Mouse (Mus musculus): ENCODE measurements around the gene Fbxo47. TPM values are rescaled to one million over a fixed set of nuclear protein-coding genes. Genes with fewer than 3 reads are reported as not detected.

Gene Fbxo47
- polyA plus RNA-seq, 1 experiment from 2014 or later: 0.71 TPM

- 81% methylated on average over 7 of the region's 7 CpGs for WGBS
- peaks cover 76% of the 10 kb centered on the region for H3K36me3 ChIP-seq
Measured at GRCm38 (mm10) chr11:97826414-97826813, 57.5 kb downstream of the Fbxo47 start.

DNA sequence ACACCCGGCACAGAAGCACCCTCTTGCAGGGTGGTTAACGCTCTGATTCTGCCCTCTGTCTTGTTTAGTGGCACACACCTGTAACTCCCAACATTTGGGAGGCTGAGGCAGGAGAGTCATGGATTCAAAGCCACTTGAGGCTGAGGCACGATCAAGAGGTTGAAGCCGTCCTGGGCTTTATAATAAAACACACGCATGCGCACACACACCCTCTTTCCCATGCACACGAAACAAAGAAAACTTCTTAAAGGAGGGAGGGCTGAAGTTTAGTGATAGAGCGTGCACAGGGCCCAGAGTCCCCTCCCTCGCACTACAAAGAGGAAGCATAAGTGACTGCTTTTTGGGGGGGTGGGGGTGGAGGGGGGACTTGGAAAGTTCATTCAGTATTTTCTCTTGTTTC is 58.0 kb downstream of the Fbxo47 start:
- no peak overlapping the region for H3K27ac ChIP-seq
- no peaks in the 10 kb centered on the region for H3K9me3 ChIP-seq
- H3K27me3 ChIP-seq: no peaks in the 10 kb centered on the region
- H3K4me1 ChIP-seq (replicated peaks): peaks cover 17% of the 10 kb centered on the region
- peaks cover 81% of the 10 kb centered on the region for H3K36me3 ChIP-seq
- no peak overlapping the region for H3K4me2 ChIP-seq
- no peak for ATAC-seq (ENCODE audit: low FRiP score)
- no peak overlapping the region for H3K4me3 ChIP-seq
- 81% methylated on average over 9 of the region's 9 CpGs for WGBS
- H3K9ac ChIP-seq: no peak overlapping the region

More at GRCm38 (mm10) chr11:97826414-97826813, 57.5 kb downstream of the Fbxo47 start:
- Histone ChIP-seq H3K9ac (no peak overlapping the region), H3K4me2 (no peak overlapping the region), H3K27ac (0 out of 2 replicates have a peak overlapping the region, but pooled peaks have one; percentile 5), H3K4me1 (replicated peaks) (peaks cover 15% of the 10 kb centered on the region), H3K4me3 (no peak overlapping the region), H3K9me3 (no peaks in the 10 kb centered on the region), H3K27me3 (no peaks in the 10 kb centered on the region)
- ATAC-seq (ENCODE audit: low FRiP score): no peak

GRCm38 (mm10) chr11:97825295-97825694 is 58.7 kb downstream of the Fbxo47 start:
- no peaks in the 10 kb centered on the region for H3K9me3 ChIP-seq
- peaks cover 18% of the 10 kb centered on the region for H3K4me1 ChIP-seq (replicated peaks)
- no peak for ATAC-seq (ENCODE audit: low FRiP score)
- H3K27ac ChIP-seq: 0 out of 2 replicates have a peak overlapping the region, but pooled peaks have one; percentile 23
- no peak overlapping the region for H3K4me2 ChIP-seq
- H3K36me3 ChIP-seq: peaks cover 86% of the 10 kb centered on the region
- H3K27me3 ChIP-seq: no peaks in the 10 kb centered on the region
- no peak overlapping the region for H3K9ac ChIP-seq
- no peak overlapping the region for H3K4me3 ChIP-seq
- WGBS: 92% methylated on average over 10 of the region's 10 CpGs

- 0 out of 2 replicates have a peak overlapping the region, but pooled peaks have one; percentile 23 for H3K27ac ChIP-seq
- 76% methylated on average over 6 of the region's 6 CpGs for WGBS
- no peak for ATAC-seq (ENCODE audit: low FRiP score)
- H3K4me3 ChIP-seq: no peak overlapping the region
- H3K27me3 ChIP-seq: no peaks in the 10 kb centered on the region
- no peaks in the 10 kb centered on the region for H3K9me3 ChIP-seq
- H3K9ac ChIP-seq: no peak overlapping the region
- H3K4me2 ChIP-seq: no peak overlapping the region
- peaks cover 85% of the 10 kb centered on the region for H3K36me3 ChIP-seq
- H3K4me1 ChIP-seq (replicated peaks): peaks cover 18% of the 10 kb centered on the region
Measured at GRCm38 (mm10) chr11:97824895-97825294, 59.1 kb downstream of the Fbxo47 start.

DNA sequence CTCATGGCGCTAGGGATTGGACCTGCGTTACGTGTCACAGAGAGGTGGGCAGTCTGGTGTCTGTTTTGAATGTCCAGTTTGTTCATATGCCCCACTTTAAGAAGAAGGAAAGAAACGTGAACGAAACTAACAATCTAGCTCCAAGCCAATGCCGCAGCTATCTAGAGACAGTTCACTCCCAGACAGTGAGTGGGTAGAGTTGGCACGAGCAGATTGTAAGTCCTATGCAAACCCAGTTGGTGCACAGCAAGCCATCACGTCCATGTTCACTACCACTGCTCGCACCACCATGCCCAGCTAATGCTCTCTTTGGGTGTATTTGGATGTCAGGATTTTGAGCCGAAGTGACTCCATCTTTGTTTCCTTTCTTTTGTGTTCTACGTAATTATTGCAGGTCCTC is 59.8 kb downstream of the Fbxo47 start:
- Histone ChIP-seq H3K4me3 (no peak overlapping the region), H3K27ac (no peak overlapping the region), H3K36me3 (peaks cover 83% of the 10 kb centered on the region), H3K9me3 (no peaks in the 10 kb centered on the region), H3K9ac (no peak overlapping the region), H3K4me2 (no peak overlapping the region), H3K27me3 (no peaks in the 10 kb centered on the region), H3K4me1 (replicated peaks) (peaks cover 21% of the 10 kb centered on the region)
- 95% methylated on average over 11 of the region's 11 CpGs for WGBS
- no peak for ATAC-seq (ENCODE audit: low FRiP score)

GRCm38 (mm10) chr11:97822840-97823603 is 60.9 kb downstream of the Fbxo47 start:
- no peak overlapping the region for H3K27ac ChIP-seq
- no peaks in the 10 kb centered on the region for H3K27me3 ChIP-seq
- no peaks in the 10 kb centered on the region for H3K9me3 ChIP-seq
- no peak for ATAC-seq (ENCODE audit: low FRiP score)
- 72% methylated on average over 20 of the region's 20 CpGs for WGBS
- no peak overlapping the region for H3K4me3 ChIP-seq
- 0 out of 2 replicates have a peak overlapping the region, but pooled peaks have one; percentile 8 for H3K9ac ChIP-seq
- H3K36me3 ChIP-seq: peaks cover 83% of the 10 kb centered on the region
- peaks cover 32% of the 10 kb centered on the region for H3K4me1 ChIP-seq (replicated peaks)
- no peak overlapping the region for H3K4me2 ChIP-seq

- Histone ChIP-seq H3K4me1 (replicated peaks) (peaks cover 45% of the 10 kb centered on the region), H3K4me3 (no peak overlapping the region), H3K36me3 (peaks cover 82% of the 10 kb centered on the region), H3K27ac (no peak overlapping the region), H3K27me3 (no peaks in the 10 kb centered on the region), H3K9ac (no peak overlapping the region), H3K4me2 (no peak overlapping the region), H3K9me3 (no peaks in the 10 kb centered on the region)
- no peak for ATAC-seq (ENCODE audit: low FRiP score)
- 94% methylated on average over 8 of the region's 8 CpGs for WGBS
Measured at GRCm38 (mm10) chr11:97821401-97822064, 62.4 kb downstream of the Fbxo47 start.

GRCm38 (mm10) chr11:97820840-97821239 is 63.1 kb downstream of the Fbxo47 start:
- peaks cover 82% of the 10 kb centered on the region for H3K36me3 ChIP-seq
- ATAC-seq (ENCODE audit: low FRiP score): no peak
- H3K4me1 ChIP-seq (replicated peaks): peaks cover 51% of the 10 kb centered on the region
- H3K9ac ChIP-seq: no peak overlapping the region
- H3K27ac ChIP-seq: no peak overlapping the region
- WGBS: 69% methylated on average over 4 of the region's 4 CpGs
- H3K4me2 ChIP-seq: no peak overlapping the region
- no peaks in the 10 kb centered on the region for H3K9me3 ChIP-seq
- H3K27me3 ChIP-seq: no peaks in the 10 kb centered on the region
- H3K4me3 ChIP-seq: no peak overlapping the region

GRCm38 (mm10) chr11:97819923-97820322 is 64.0 kb downstream of the Fbxo47 start:
- Histone ChIP-seq H3K36me3 (peaks cover 80% of the 10 kb centered on the region), H3K9me3 (no peaks in the 10 kb centered on the region), H3K9ac (no peak overlapping the region), H3K4me1 (replicated peaks) (peaks cover 57% of the 10 kb centered on the region), H3K27me3 (no peaks in the 10 kb centered on the region), H3K4me2 (no peak overlapping the region), H3K4me3 (no peak overlapping the region), H3K27ac (peak overlapping the region; percentile 12; the same call in 1 of the 2 replicates)
- WGBS: 81% methylated on average over 5 of the region's 5 CpGs
- no peak for ATAC-seq (ENCODE audit: low FRiP score)

GRCm38 (mm10) chr11:97819102-97819501 is 64.9 kb downstream of the Fbxo47 start:
- Histone ChIP-seq H3K9ac (peak overlapping the region; percentile 61), H3K4me1 (replicated peaks) (peaks cover 57% of the 10 kb centered on the region)
- WGBS: 61% methylated on average over 4 of the region's 4 CpGs

GRCm38 (mm10) chr11:97818571-97818970 is 65.4 kb downstream of the Fbxo47 start:
- ATAC-seq (ENCODE audit: low FRiP score): peak; percentile 78

More at GRCm38 (mm10) chr11:97819102-97819501, 64.9 kb downstream of the Fbxo47 start:
- Histone ChIP-seq H3K9me3 (no peaks in the 10 kb centered on the region), H3K27ac (peak overlapping the region; percentile 89), H3K4me3 (no peak overlapping the region), H3K27me3 (no peaks in the 10 kb centered on the region), H3K36me3 (peaks cover 77% of the 10 kb centered on the region), H3K4me2 (no peak overlapping the region)
- ATAC-seq (ENCODE audit: low FRiP score): no peak

GRCm38 (mm10) chr11:97818003-97818402 is 66.0 kb downstream of the Fbxo47 start:
- H3K4me1 ChIP-seq (replicated peaks): peaks cover 65% of the 10 kb centered on the region

More at GRCm38 (mm10) chr11:97818571-97818970, 65.4 kb downstream of the Fbxo47 start:
- Histone ChIP-seq H3K9me3 (no peaks in the 10 kb centered on the region), H3K4me3 (no peak overlapping the region), H3K4me1 (replicated peaks) (peaks cover 62% of the 10 kb centered on the region), H3K9ac (peak overlapping the region; percentile 61), H3K4me2 (no peak overlapping the region; the same call in 1 of the 2 replicates), H3K27me3 (no peaks in the 10 kb centered on the region), H3K27ac (peak overlapping the region; percentile 89), H3K36me3 (peaks cover 75% of the 10 kb centered on the region)
- 13% methylated on average over 4 of the region's 4 CpGs for WGBS

More at GRCm38 (mm10) chr11:97818003-97818402, 66.0 kb downstream of the Fbxo47 start:
- no peak for ATAC-seq (ENCODE audit: low FRiP score)
- Histone ChIP-seq H3K9ac (peak overlapping the region; percentile 61; the same call in 1 of the 2 replicates), H3K27ac (peak overlapping the region; percentile 89), H3K4me2 (no peak overlapping the region; the same call in 1 of the 2 replicates), H3K9me3 (no peaks in the 10 kb centered on the region), H3K4me3 (no peak overlapping the region), H3K36me3 (peaks cover 71% of the 10 kb centered on the region), H3K27me3 (no peaks in the 10 kb centered on the region)
- 42% methylated on average over 6 of the region's 6 CpGs for WGBS
